Mouse (Mus musculus) liver, embryonic 11.5 days (tissue): Measurements from ENCODE around the gene Prdm12. TPM values are rescaled to one million over a fixed set of nuclear protein-coding genes. Genes with fewer than 3 reads are reported as not detected.
A peak's percentile ranks its signal among the peaks of the same experiment; 100 is the strongest.
"Not testable (repeated sequence)": the region's sequence is repeated elsewhere in the genome, so short reads cannot be mapped to it uniquely, and the experiment has no call there.

Source experiments
- ATAC-seq: fragments of 200-750 bp; cut with Nextera tagmentation; replicated peaks from 2 replicates; pipeline ENCODE4 v1.8.0; 2017; ENCODE audit warnings: moderate number of reproducible peaks, mild to moderate bottlenecking, moderate TSS enrichment, moderate library complexity; ENCODE audit not compliant: low FRiP score
- DNase-seq: peaks from one replicate; pipeline ENCODE4 v3.0.0-alpha.2; 2017; ENCODE audit warnings: low spot score
- H3K27ac ChIP-seq: fragments of 300-500 bp; sonication (generic); 2 replicates; pipeline ENCODE4 v1.5.1; 2014; ENCODE audit warnings: mild to moderate bottlenecking, low read depth, low read length, control low read depth
- H3K27me3 ChIP-seq: fragments of 300-500 bp; sonication (generic); replicated peaks from 2 replicates; pipeline ENCODE4 v1.6.1; 2014; ENCODE audit warnings: low read length, mixed read lengths; ENCODE audit not compliant: control insufficient read depth, insufficient read depth
- H3K36me3 ChIP-seq: fragments of 300-500 bp; sonication (generic); 2 replicates; pipeline ENCODE4 v1.6.1; 2014; ENCODE audit warnings: mild to moderate bottlenecking, low read length, moderate library complexity, mixed read lengths; ENCODE audit not compliant: control insufficient read depth, insufficient read depth
- H3K4me1 ChIP-seq: fragments of 300-500 bp; sonication (generic); replicated peaks from 2 replicates; pipeline ENCODE4 v1.6.1; 2014; ENCODE audit warnings: low read length, mixed read lengths; ENCODE audit not compliant: control insufficient read depth, insufficient read depth
- H3K4me2 ChIP-seq: fragments of 300-500 bp; sonication (generic); 2 replicates; pipeline ENCODE4 v1.6.1; 2014; ENCODE audit warnings: mild to moderate bottlenecking, control low read depth, moderate library complexity
- H3K4me3 ChIP-seq: fragments of 300-500 bp; sonication (generic); 2 replicates; pipeline ENCODE4 v1.5.1; 2014; ENCODE audit warnings: low read depth, low read length, control low read depth
- H3K9ac ChIP-seq: fragments of 300-500 bp; sonication (generic); 2 replicates; pipeline ENCODE4 v1.6.1; 2014; ENCODE audit warnings: low read depth, low read length, control low read depth
- H3K9me3 ChIP-seq: fragments of 300-500 bp; sonication (generic); 2 replicates; pipeline ENCODE4 v1.6.1; 2016; ENCODE audit warnings: low read length, inconsistent platforms, mixed read lengths; ENCODE audit not compliant: control insufficient read depth
- WGBS: fragments of 180-500 bp; shearing (Covaris S2); extraction: QIAGEN DNeasy Blood & Tissue Kit; methylation state at CpG from one replicate; pipeline ENCODE4 v1.1.7; 2014; 5-methylcytosine and 5-hydroxymethylcytosine counted together
- polyA plus RNA-seq: library from polyadenylated mRNA; unstranded; fragments of >200 nt; fragmentation: Nextera tagmentation; extraction: Ambion mirVana; gene quantifications from 2 replicates; pipeline ENCODE4 v1.2.1, GENCODE M21; 2014

Gene Prdm12
- polyA plus RNA-seq, 1 experiment from 2014 or later = 0.07 TPM

DNA sequence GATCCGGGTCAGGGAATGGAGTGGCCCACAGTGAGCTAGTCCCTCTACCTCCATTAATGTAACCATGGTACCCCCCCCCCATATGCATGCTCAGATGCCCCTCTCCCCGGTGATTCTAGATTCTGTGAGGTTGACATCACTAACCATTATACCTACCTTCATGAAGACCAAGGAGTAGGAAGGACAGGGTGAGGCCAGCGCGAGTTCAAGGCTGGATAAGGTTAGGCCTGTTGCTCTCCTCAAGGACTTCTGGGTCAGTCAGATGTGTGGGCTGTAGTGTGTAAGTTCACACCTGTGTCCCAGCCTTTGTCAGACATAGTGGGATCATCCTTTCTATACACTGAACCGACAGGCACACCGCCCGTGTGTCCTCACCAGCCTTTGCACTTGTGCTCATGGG lies 16.5 kb downstream of the Prdm12 start:
- 79% methylated on average over 7 of the region's 7 CpGs for WGBS

GRCm38 (mm10) chr2:31662939-31663803 lies 23.3 kb downstream of the Prdm12 start:
- H3K27me3 ChIP-seq = peaks cover 13% of the 10 kb centered on the region
- no peak for DNase-seq
- no peak overlapping the region for H3K9ac ChIP-seq
- no peak for ATAC-seq
- no peak overlapping the region for H3K27ac ChIP-seq
- H3K4me3 ChIP-seq = no peak overlapping the region
- H3K9me3 ChIP-seq = no peaks in the 10 kb centered on the region; the same call in 1 of the 2 replicates
- no peak overlapping the region for H3K4me2 ChIP-seq
- WGBS = 56% methylated on average over 8 of the region's 8 CpGs
- H3K4me1 ChIP-seq = no peaks in the 10 kb centered on the region
- H3K36me3 ChIP-seq = no peaks in the 10 kb centered on the region

More for the DNA sequence above, 16.5 kb downstream of the Prdm12 start:
- ATAC-seq (no peak), DNase-seq (no peak)
- no peak overlapping the region for H3K9ac ChIP-seq
- H3K9me3 ChIP-seq = no peaks in the 10 kb centered on the region; the same call in 1 of the 2 replicates
- no peak overlapping the region for H3K4me2 ChIP-seq
- no peaks in the 10 kb centered on the region; the same call in 1 of the 2 replicates for H3K4me1 ChIP-seq
- no peaks in the 10 kb centered on the region for H3K36me3 ChIP-seq
- no peak overlapping the region for H3K27ac ChIP-seq
- H3K27me3 ChIP-seq = peaks cover 68% of the 10 kb centered on the region
- no peak overlapping the region for H3K4me3 ChIP-seq

DNA sequence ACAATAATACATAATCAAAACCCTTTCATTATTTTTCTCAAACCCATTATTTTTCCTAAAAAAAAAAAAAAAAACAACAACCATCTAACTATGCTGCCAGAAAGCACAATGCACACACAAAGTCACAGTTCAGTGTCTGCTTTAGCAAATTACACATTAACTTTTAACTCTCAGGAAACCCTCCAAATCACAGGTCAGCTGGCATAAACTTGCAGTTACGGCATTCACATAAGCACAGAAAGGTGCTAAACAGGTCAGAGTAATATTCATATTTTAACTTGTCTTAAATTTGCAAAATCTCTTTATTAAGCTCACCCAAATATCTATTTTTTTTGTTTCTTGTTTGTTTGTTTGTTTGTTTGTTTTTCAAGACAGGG lies 24.0 kb downstream of the Prdm12 start:
- Histone ChIP-seq H3K27ac (no peak overlapping the region), H3K36me3 (no peaks in the 10 kb centered on the region), H3K9ac (no peak overlapping the region), H3K4me2 (no peak overlapping the region), H3K27me3 (peaks cover 11% of the 10 kb centered on the region), H3K4me1 (no peaks in the 10 kb centered on the region), H3K9me3 (no peaks in the 10 kb centered on the region; the same call in 1 of the 2 replicates), H3K4me3 (no peak overlapping the region)
- ATAC-seq (no peak), DNase-seq (no peak)
- WGBS = 89% methylated on average over 1 of the region's 1 CpGs

DNA sequence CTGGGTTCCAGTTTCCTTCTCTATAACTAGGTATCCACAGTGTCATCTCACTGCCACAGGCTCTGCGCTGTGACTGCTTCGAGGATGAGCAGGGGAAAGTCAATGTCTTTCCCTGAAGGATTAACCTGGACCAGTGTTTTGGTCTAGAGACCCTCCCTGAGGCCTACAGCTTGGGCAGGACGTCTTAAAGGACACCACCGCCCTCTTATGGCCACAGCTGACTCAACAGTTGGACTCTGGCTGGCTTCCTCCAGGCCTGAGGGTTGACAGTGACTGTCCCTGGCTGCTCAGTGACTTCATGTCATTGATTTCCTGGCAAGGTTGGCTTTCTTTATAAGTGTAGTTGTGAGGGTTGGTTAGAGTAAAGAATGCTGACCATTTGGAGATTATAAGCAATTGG lies 27.5 kb downstream of the Prdm12 start:
- no peaks in the 10 kb centered on the region for H3K9me3 ChIP-seq
- no peak overlapping the region for H3K4me3 ChIP-seq
- H3K27me3 ChIP-seq = peaks cover 3% of the 10 kb centered on the region; the same call in 1 of the 2 replicates
- peaks cover 7% of the 10 kb centered on the region; the same call in 1 of the 2 replicates for H3K4me1 ChIP-seq
- 27% methylated on average over 4 of the region's 4 CpGs for WGBS
- 0 out of 2 replicates have a peak, but pooled peaks cover 2% of the 10 kb centered on the region for H3K36me3 ChIP-seq
- no peak overlapping the region for H3K27ac ChIP-seq
- no peak overlapping the region for H3K4me2 ChIP-seq
- DNase-seq (no peak), ATAC-seq (no peak)
- no peak overlapping the region for H3K9ac ChIP-seq

GRCm38 (mm10) chr2:31670551-31671035 lies 30.8 kb downstream of the Prdm12 start, which contains the start of gene Exosc2:
TSS of gene Exosc2 (plus strand) at chr2:31670715.
- peaks cover 28% of the 10 kb centered on the region for H3K36me3 ChIP-seq
- H3K9ac ChIP-seq = peak within 1 kb of the TSS; percentile 87
- ATAC-seq = peak; percentile 97
- no peaks in the 10 kb centered on the region for H3K9me3 ChIP-seq
- no peaks in the 10 kb centered on the region for H3K27me3 ChIP-seq
- peak within 1 kb of the TSS; percentile 83 for H3K4me2 ChIP-seq
- peak; percentile 83 for DNase-seq
- peak within 1 kb of the TSS; percentile 67 for H3K27ac ChIP-seq
- H3K4me3 ChIP-seq = peak within 1 kb of the TSS; percentile 85
- under 1% methylated on average over 27 of the region's 27 CpGs for WGBS
- peaks cover 9% of the 10 kb centered on the region; the same call in 1 of the 2 replicates for H3K4me1 ChIP-seq

DNA sequence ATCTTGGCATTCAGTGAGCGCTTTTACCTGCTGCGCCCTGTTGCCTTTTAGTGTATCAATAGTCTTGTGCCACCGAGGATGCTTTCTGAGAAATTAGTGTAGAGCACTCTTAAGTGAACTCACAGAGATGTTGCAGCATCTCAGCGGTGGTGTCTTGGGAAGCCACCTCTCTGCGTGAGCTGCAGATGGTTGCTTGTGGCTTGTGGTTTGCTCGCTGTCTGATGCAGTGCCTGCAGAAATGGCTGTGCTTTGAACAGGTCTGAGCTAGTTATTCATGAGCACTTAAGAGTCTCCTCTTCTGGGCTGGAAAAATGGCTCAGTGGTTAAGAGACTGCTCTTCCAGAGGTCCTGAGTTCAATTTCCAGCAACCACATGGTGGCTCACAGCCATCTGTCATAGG lies 38.8 kb downstream of the Prdm12 start:
- DNase-seq (no peak), ATAC-seq (no peak)
- 87% methylated on average over 6 of the region's 6 CpGs for WGBS
- no peak overlapping the region for H3K4me2 ChIP-seq
- H3K4me3 ChIP-seq = no peak overlapping the region
- no peaks in the 10 kb centered on the region for H3K4me1 ChIP-seq
- H3K36me3 ChIP-seq = peaks cover 59% of the 10 kb centered on the region
- H3K9ac ChIP-seq = no peak overlapping the region
- no peak overlapping the region for H3K27ac ChIP-seq
- no peaks in the 10 kb centered on the region for H3K27me3 ChIP-seq
- H3K9me3 ChIP-seq = no peaks in the 10 kb centered on the region

GRCm38 (mm10) chr2:31681051-31681707 lies 41.3 kb downstream of the Prdm12 start:
- not testable (repeated sequence) for ATAC-seq, H3K4me2 ChIP-seq, H3K4me3 ChIP-seq, H3K9me3 ChIP-seq, H3K27me3 ChIP-seq, DNase-seq, H3K9ac ChIP-seq, H3K4me1 ChIP-seq, H3K27ac ChIP-seq
- WGBS = 79% methylated on average over 15 of the region's 15 CpGs
- peaks cover 36% of the 10 kb centered on the region for H3K36me3 ChIP-seq

DNA sequence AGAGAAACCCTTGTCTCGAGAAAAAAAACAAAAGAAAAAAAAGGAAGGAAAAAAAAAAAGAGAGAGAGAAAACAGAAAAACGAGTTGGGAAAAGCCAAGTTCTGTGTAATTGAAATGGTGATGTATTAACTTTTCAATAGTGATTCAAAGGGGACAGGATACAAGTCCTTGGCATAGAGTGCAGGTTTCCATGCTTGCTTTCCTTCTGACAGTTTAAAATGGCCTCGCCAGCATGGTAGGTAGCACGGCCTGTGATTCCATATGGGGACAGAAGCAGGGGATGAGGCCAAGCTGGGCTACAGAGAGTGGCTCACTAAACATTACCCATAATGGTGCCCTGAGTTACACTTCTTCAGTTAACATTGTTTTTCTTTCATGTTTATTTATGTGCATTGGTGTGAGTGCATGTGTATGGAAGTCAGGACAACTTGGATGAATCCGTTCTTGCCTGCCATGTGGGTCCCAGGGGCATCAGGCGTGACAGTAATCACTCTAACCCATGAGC lies 41.9 kb downstream of the Prdm12 start:
- WGBS = 88% methylated on average over 6 of the region's 6 CpGs
- Histone ChIP-seq H3K27me3 (no peaks in the 10 kb centered on the region), H3K9ac (no peak overlapping the region), H3K36me3 (peaks cover 30% of the 10 kb centered on the region), H3K4me2 (no peak overlapping the region), H3K27ac (no peak overlapping the region), H3K4me1 (no peaks in the 10 kb centered on the region), H3K4me3 (no peak overlapping the region), H3K9me3 (no peaks in the 10 kb centered on the region)
- no peak for ATAC-seq
- DNase-seq = no peak
